Mouse (Mus musculus) right cerebral cortex, adult 18-20 months (tissue): Measurements from ENCODE around the gene Klk4.
A peak's percentile ranks its signal among the peaks of the same experiment; 100 is the strongest.

Experiments
- DNase-seq: peaks from one replicate; pipeline ENCODE4 v3.0.0; 2022; ENCODE audit warnings: mixed read lengths

Gene Klk4

DNA sequence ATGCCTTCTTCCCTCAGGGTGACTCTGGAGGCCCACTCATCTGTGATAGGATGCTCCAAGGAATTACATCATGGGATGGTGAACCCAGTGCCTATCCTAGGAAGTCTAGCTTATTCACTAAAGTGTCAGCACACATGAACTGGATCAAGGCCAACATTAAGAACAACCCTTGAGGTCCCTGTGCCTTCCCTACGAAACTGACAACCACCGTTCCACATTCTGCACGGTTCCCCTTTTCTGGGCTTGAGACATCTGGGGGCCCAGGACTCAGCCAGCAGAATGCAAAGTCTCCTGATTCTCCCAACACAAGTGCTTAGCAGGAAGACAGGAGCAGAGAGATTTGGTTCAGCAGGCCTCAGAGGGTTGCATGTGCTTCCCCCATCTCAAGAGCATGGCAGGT lies 39.6 kb downstream of the Klk4 start:
- no peak for DNase-seq

DNA sequence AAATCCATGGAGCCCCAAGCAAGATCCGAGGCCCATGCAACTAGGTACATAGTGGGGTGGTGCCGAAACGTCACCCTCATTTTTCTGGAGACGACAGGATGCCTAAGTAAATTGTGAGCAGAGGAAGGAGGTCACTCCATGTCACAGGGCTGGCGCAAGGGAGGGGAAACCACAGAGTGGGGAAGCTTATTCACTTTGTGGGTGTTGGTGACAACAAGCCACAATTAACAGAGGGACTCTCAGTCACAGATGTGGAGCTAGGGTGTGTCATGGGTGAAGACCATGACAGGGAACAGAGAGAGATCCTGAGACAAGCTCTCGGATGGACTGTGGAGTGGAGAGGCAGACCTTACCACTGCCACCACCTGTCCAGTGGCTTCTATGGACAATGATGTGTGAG lies 40.1 kb downstream of the Klk4 start:
- no peak for DNase-seq

DNA sequence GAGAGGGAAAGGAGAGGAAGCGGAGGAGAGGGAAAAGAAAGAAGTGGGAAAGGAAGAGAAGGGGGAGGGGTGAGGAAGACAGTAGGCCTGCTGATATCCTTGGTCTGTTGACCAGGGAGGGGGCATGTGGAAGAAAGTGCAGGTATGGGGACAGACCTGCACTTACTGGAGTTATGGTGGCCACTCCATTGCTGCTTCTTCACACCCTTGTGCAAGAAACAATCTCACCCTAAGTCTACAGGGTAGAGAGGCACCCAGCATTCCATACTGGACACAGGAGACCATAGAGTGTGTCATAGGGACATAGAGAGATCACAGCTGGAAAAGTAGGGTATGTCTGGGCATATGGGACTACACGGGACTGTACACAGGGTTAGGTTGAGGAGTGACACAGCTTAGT lies 41.0 kb downstream of the Klk4 start:
- DNase-seq = no peak

DNA sequence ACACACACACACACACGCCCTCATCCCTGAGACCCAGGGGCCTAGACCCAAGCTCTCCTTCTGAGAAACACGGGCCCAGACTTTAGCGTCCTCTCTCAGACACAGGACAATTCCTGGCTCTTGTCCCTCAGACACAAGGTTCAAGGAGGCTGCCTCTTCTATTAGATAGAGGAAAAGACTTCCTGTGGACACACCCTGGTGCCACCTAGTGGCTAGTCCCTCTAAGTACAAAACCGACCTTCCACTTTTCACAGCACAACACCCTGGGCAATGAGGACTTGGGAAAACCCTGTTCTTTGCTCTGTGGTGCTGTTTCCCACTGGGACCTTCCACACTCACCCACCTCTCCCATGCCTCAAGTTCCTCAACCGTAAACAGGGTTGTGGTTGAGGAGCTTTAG lies 45.0 kb downstream of the Klk4 start:
- DNase-seq = no peak

DNA sequence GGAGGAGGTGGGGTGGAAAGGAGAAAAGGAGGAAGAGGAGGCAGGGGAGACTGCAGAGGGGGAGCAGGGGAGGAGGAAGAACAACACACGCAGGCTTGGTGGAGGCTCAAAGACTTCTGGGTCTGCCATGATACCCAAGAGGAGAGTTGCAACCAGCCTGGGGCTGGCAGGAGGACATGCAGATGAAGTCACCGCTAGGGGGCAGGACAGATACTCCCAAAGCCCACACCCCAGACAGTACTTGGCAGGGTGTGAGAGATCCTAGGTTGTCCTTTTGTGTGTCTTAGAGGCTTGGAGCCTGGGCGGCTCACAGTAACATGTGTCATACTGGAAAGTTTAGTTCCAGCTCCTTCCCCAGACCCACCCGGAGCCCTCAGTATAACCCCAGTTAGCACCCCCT lies 47.6 kb downstream of the Klk4 start:
- peak; percentile 16 for DNase-seq

DNA sequence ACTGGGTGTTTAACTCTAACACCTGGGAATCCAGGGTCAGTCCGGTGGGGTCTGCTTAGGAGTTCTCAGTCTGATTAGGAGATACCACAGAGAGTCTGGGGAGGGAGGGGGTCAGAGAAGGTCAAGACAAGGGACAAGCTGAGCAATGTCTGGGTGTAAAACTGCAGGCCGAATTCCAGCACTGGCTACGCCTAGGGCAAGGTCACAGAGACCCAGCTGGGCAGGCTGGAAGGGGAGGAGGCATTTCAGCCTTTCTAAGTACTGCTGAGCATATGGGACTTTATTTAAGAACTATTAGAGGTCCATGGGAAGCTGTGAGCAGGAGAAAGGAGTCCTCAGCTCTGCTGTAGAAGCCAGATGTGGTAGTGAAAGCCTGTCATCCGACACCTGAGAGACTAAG lies 51.4 kb downstream of the Klk4 start:
- no peak for DNase-seq

DNA sequence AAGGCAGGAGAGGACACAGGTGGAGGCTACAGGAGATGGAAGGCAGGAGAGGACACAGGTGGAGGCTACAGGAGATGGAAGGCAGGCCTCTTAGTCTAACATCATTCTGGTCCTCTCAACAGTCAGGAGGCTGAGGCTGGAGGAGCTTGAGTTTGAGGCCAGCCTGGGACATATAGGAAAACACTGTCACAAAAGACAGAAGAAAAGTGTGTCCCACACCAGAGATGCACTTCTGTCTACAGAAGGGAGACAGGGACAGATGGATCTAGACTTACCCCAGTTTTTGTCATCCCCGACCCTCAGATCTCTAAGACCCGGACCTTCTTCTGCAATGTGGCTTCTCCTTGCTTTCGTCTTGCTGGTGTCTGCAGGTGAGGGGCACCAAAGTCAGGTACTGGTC lies 52.5 kb downstream of the Klk4 start, which contains the start of gene Klk15:
Gene Klk15, plus strand, starts transcription at position 301 of the 400 bp plus-strand sequence.
- DNase-seq = no peak

DNA sequence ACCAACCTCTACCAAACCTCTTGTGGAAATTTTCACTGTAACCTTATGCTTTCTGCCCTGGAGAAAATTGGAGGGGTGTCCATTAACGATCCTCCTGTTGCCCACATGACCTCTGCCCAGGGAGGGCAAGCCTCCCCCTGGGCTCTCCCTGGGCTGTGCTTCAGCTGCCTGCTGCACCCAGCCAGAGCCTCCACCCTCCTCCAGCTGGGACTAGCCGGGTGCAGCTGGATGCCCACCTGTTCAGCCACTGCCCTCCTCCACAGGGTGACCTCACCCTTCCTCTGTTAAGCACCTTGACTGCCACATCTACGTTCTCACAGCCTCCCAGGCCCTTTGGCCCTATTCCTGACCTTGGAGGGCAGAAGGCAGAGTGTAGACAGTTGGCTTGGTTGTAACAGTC lies 53.8 kb downstream of the Klk4 start:
- no peak for DNase-seq
